Mouse (Mus musculus): ENCODE results near the gene Lrrc74b.

The Lrrc74b gene

DNA sequence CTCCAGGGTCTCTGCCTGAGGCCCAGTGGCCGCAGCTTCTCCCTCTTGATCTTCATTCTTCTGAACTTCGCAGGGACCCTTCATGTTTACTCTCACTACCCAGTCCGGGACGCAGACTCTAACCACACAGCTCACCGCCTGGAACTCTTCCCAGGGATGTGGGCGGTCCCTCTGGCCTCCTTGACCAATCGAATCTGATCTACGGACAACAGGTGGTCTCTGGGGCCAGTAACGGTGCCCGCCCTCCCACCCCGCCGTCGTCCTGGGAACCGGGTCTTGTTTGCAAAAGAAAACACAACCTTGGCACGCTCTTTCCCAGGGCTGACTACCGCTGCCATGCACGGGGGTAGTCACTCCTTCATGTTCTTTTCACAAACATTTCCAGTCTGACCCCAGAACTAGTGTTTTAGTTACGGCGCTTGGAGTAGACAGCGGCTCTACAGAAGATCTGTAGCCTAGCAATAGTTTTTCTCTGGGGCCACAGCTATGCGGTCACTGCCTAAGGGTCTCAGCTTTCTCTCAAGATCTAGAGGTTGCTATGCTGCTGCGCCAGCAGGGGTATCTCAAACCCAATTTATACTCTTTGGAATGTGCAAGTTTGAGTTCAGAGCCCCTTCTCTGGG, at the start of gene Lrrc74b:
Gene Lrrc74b, minus strand, starts transcription at position 120 of the 623 bp plus-strand sequence.
- peak; percentile 92 for DNase-seq (ENCODE audit: low spot score)

DNA sequence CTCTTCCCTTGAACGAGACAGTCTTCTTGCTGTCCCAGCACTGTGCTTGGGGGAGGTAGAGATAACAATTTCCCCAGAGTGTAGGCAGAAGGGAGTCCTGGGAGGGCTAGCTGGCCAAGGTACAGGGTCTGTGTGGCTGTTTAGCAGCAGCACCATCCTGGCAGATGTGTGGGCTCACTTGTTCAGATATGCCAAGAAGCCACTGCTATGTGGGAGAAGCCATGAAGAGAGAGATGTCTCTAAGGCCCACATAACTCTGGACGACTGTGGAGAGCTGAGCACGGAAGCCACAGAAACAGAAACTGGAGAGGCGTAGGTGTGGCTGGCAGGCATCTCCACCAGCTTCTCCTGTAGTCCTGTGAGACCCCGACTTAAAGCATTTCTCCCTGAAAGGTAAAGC, 44.6 kb upstream of the Lrrc74b start:
- DNase-seq (ENCODE audit: low spot score): no peak

DNA sequence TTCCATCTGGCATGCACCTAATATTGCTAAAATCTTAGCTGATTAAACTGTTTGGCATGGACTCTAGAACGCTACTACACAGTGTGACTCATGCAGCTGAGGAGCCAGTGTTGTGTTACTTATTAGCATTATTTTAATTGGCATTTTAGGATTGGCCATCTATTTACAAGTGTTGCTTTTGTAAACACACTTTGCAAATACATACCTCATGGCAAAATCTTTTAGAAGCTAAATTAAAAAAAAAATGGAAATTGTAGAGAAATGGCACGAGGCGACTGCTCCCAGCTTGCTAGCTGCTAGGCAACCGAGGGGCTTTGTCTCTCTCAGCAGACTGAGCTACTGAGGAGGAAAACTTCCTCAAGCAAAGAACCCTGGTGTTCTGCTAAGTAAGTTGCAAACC, 43.9 kb upstream of the Lrrc74b start:
- DNase-seq (ENCODE audit: low spot score): no peak

DNA sequence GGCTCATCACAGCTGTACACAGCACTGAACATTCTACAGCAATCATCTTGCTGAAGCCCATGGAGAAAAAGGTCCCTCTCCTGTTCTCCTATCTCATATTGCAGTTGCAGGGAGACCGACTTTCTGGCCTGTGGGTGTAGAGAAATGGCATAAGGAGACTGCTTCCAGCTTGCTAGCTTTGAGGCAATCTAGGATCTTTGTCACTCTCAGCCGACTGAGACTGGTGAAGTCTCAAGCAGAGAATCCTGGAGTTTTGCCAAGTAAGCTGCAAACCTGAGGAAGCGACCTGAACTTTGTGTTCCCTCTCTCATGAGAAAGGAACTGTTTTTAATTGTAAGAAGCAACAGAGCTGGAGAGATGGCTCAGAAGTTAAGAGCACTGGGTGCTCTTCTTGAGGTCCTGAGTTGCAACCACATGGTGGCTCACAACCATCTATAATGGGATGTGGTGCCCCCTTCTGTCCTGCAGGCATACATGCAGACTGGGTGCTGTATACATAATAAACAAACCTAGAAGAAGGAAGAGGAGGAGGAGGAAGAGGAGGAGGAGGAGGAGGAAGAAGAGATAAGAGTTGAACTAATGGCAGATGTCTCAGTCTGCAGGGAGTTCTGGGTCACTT, 40.0 kb upstream of the Lrrc74b start:
- DNase-seq (ENCODE audit: low spot score): no peak

DNA sequence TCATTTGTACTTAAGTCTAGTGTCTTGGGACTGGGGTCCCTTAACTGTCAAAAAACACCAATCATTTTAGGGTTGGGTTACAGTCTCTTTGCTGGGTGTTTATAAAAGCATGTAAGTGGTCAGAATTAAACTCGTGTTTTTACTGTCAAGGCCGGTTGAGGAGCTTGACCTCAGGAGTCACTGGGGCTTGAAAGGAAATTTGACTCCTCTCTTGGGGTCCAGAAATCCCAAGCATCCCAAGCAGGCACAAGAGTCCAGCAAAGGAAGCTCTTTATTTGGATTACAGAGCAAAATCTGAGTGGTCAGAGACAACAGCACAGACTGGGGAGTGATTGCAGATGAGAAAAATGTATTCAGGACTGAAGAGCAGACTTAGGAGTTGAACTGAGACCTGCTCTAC, 29.7 kb upstream of the Lrrc74b start:
- DNase-seq (ENCODE audit: low spot score): no peak

DNA sequence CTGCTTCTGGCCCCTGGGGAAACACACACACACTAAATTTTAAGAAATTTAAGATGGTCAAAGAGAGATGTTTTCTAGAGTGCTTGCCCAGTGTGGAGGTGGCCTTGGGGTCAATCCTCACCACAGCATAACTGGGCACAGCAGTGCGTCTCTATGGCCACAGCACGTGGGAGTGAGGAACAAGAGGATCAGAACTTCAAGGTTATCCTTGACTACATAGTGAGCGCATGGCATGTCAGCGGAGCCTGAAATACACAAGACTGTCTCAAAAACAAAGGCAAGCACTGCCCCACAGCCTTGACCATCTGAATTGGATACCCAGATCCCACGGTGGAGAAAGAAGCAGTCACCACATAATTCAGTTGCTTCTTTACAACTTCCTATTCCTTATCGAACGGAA, 23.5 kb upstream of the Lrrc74b start:
- DNase-seq (ENCODE audit: low spot score): no peak

DNA sequence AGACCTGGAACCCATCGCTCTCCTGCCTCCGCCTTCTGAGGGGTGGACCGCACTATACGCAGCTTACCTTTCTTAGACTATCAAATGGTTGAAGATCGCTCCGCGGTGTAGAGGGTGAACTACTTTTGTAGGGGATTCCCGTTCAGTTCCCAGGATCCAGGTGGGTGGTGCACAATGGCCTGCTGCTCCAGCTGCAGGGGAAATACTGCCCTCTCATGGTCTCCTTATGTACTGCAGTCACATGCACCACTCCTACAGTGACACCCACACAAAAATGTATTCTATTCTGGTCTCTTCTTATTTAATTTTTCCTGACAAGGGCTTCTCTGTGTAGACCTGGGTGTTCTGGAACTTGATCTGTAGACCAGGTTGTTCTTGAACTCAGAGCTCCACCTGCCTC, 22.0 kb upstream of the Lrrc74b start, which contains the start of gene Slc7a4:
Gene Slc7a4, minus strand, starts transcription at position 151 of the 400 bp plus-strand sequence.
- no peak for DNase-seq (ENCODE audit: low spot score)

DNA sequence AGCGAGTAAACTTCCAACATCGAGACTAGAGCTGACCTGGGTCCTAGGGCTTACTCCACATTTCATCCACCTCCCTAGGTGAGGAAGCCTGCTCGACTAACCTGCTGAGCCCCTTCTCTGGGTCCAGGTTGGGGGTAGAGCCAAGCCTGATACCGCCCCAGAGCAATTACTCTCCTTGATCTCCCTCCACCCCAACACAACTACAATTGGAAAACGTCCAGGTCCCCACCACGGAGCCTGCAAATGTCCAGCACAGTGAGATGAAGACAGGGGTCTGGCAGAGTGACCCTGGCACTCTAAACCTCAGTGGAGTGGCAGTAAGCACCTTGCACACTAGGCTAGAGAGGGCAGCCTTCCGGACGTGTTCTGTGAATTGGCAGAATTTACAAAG, 15.8 kb upstream of the Lrrc74b start:
- DNase-seq (ENCODE audit: low spot score): no peak

DNA sequence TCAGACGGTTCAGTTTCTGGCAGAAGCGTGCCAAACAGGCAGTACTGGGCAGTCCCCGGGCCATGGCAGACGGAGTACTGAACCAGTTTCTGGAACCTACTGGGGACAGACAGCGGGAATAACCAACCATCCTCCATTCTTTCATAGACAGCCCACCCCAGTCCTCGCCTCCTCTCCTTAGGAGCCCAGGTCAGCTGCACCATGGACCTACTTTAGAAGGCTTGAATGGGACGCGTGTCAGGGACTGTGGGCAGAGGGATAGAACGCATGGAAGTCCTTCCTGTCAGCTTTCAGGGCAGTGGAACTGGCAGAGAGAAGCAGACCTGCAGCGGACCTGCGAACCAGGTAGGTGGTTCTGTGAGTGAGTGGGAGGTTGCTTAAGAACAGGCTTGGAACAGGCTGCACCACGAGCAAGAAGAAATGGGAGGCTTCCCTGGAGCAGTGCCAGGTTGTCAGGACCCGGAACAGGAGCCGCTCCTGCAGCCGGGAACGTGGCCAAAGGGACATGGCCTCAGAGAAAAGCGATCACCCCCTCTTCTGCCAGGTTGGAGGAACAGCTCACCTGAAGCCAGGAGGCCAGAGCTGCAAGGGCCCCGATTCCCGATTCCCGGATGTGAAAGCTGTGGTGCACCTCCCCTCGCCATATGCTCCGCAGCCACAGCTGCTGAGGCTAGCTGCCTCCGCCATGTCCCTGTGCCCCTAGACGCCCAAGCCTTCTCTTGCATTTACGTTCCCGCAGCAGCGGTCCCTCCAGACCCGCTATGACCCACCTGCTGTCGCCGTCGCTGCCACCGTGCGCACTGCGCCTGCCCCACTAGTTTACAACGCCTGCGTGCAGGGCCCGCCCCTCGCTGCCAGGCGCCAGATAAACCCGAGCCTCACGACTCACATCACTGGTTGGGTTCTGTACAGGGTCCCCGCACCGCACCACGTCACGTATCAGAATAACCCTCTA, 15.1 kb upstream of the Lrrc74b start:
- peak; percentile 43 for DNase-seq (ENCODE audit: low spot score)

DNA sequence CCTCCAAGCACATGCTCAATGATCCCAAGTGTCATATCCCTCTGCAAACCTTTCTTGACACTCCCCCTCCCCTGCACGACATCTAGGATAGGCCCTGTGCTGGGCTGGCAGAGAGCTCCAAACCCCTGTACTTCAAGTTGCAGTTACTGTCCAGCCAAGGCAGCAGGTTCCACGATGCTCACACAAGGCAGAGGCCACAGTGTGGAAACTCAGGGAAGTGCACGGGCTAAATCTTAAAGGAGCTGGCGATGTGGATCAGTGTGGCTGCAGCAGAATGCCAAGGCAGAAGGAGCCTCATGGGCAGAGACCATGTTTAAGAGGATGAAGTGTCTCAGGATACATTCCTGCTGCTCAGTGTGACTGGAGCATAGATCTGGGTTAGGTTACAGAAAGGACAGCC, 5.1 kb upstream of the Lrrc74b start:
- no peak for DNase-seq (ENCODE audit: low spot score)

DNA sequence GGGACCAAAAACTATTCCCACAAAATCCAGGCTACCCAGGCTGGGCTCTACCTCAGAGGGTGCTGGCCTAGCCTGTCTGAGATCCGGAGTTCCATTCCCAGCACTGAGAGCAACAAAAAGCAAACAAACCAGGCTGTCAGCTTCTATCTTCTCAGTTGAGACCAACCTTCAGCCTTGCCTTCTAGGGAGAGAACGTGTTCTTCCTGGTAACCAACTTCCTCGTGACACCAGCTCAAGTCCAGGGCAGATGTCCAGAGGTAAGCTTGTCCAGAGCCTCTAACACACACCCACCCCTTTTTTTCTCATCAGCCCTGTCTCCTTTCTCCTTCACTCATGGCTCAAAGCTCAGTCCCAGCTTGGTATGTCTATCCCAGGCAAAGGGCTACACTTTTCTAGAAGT, 3.7 kb upstream of the Lrrc74b start:
- DNase-seq (ENCODE audit: low spot score): no peak

DNA sequence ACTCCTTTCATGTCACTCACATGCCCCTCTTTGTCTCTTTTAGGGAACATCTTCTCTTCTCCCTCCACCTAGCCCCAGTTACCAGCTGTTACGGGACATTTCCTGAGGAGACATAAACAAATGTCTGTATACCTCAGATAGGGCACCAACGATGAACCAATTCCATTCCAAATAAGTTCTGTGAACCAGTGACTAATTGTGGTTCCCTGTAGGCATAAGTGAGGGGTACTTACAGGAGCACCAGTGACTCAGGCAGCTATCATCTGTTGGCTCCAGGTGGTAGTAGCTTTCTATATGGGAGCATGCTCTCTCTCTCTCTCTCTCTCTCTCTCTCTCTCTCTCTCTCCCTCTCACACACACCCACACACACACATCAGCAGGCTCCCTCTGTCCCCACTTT, 3.2 kb upstream of the Lrrc74b start:
- no peak for DNase-seq (ENCODE audit: low spot score)

DNA sequence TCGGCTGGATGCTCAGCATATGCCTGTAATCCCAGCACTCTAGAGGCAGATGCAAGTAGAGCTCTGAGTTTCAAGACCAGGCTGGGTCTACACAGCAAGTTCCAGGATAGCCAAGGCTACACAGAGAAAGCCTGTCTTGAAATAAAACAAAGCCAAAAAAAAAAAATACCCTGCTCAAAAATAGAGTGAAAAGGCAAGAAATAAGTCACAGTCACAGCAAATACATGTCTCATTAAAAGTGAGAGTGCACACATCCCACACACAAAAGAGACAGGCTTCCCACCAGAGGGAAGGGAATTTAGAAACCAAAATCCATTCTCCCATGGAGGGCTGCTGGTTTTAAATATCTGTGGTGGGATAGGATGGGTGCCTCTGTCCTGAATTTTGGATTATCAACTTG, 2.5 kb upstream of the Lrrc74b start:
- DNase-seq (ENCODE audit: low spot score): no peak

DNA sequence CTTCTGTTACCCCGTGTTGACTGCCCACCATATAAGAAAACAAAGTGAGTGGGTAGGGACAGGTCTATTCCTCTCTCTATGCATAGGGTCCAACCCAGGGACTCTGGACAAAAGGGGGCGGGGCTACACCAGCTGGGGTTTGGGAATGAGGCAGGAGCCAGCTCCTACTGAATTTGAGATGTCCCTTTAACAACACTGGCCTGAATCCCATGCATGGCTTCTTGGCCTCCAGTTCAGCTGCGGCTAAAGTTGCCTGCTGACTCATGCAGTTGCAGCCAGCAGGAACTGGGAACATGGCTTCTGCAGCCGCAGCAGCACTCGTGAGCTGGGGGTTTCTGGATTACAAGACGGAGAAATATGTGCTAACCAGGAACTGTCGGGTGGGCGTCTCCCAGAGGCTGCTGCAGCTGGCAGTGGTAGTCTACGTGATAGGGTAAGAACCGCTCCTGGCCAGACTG, 733 bp upstream of the Lrrc74b start, which contains the start of gene P2rx6:
Gene P2rx6, plus strand, starts transcription at position 135 of the 458 bp plus-strand sequence.
- DNase-seq (ENCODE audit: low spot score): peak; percentile 79

DNA sequence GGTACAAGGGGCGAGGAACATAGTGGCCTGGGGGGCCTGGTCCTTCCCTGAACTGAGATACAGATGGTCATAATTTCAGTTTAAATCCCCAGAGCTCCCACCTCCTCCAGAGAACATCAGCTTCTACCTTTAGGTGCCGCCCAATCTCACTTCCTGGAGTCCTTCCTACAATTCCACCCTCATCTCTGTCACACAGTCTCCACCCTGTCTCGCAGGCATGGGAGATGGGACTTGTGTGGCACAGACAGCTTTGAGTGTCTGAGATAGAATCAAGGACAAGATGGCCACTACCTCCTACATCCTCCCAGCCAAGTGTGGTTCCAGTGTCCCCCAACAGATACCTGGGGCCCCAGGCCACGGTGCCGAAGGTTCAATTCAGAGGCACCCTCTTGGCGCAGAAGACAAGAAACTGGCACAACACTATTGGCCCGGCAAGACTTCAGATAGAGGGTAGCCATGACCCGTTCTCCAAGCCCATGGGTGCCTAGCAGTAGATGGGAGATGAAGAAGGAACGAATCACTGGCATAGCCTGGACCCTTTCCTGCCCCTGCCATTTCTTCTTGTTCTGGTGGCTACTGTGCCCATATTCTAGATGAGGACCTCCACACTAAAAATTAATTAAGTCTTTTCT, 1.5 kb downstream of the Lrrc74b start:
- DNase-seq (ENCODE audit: low spot score): no peak

DNA sequence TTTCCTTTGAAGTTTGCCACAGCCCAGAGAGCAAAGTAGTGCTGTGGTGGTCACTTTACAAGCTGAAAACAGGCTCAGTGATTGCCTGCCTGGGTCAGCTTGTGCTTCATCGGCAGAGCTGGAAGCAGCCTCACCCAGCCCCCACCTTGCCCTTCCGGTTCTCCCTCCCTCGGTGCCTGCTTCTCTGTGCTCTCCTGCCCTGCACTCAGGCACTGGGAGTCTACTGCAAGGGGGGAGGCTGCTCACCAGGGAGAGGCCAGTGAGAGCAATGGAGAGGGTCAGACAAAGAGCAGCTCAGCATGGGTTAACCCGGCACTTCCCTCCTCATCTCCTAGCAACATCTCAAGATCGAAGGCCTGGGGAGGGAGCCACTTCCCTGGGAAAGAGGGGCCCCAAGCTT, 2.2 kb downstream of the Lrrc74b start:
- no peak for DNase-seq (ENCODE audit: low spot score)

DNA sequence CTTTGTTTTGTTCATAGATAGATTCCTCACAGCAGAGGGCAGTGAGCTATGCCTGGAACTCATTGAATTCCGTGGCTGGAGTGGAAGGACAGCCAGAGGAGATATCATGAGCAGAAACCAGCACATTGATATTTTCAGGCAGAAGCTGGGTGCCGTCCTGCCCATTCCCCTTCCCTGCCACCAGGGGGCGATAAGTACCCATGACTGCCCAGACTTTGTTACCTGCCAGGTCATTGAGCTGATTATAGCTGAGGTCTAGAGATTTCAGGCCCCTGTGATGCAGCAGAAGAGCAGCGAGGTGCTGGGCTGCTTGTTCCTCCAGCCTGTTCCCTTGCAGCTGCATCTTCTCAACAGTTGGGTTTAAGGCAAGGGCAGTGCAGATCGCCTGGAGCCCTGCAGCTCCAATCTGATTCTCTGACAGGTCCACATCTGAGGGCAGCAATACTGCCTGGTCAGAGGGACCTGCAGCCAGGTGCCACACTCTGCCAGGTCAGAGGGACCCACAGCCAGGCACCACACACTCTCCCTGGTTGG, 3.0 kb downstream of the Lrrc74b start:
- DNase-seq (ENCODE audit: low spot score): peak; percentile 74

DNA sequence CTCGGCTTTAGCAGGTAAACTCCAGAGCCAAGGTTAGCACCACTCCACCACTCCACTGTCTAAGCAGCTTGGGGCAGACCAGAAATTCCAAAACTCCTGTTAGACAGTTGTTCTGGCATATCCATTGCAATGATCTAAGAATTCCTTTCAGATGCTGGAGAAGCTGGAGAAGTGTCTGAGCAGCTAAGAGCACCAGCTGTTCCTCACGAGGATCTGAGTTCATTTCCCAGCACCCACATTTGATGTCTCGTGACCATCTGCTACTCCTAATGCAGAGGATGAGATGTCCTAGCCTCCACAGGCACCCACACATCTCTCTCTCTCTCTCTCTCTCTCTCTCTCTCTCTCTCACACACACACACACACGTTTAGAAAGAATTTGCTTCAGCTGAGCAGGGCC, 4.1 kb downstream of the Lrrc74b start:
- DNase-seq (ENCODE audit: low spot score): no peak

DNA sequence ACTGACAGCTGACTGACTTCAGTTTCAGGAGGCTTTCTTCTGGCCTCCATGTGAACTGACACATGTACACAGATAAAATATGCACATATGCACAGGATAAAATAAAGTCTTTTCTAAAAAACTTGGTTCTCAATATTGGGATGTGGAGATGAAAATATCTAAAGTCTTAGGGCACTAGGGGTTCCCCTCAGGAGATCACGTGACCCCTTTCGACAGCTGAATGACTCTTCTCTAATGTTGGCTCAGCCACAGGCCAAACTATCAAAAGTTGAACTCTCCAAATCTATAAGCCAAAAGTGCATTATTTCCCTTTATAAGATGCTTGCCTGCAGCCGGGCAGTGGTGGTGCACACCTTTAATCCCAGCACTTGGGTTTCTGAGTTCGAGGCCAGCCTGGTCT, 4.9 kb downstream of the Lrrc74b start:
- no peak for DNase-seq (ENCODE audit: low spot score)

DNA sequence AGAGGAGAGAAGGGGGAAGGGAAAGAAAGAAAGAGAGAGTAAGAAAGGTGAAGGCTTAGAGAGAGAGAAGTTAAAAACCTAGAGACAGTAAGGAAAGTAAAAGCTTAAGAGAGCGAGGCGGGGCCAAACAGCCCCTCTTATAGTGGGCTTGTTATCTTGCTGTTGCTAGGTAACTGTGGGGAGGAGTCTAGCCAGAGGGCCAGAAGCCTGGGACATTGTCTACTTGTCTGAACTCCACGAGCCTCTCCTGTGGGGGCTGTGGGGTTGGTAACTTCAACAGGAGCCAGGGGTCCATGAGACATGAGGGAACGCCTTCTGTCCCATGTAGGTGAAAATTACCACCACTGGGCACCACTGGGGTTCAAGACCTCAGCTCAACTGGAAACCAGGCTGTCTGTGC, 6.3 kb downstream of the Lrrc74b start:
- DNase-seq (ENCODE audit: low spot score): peak; percentile 70

DNA sequence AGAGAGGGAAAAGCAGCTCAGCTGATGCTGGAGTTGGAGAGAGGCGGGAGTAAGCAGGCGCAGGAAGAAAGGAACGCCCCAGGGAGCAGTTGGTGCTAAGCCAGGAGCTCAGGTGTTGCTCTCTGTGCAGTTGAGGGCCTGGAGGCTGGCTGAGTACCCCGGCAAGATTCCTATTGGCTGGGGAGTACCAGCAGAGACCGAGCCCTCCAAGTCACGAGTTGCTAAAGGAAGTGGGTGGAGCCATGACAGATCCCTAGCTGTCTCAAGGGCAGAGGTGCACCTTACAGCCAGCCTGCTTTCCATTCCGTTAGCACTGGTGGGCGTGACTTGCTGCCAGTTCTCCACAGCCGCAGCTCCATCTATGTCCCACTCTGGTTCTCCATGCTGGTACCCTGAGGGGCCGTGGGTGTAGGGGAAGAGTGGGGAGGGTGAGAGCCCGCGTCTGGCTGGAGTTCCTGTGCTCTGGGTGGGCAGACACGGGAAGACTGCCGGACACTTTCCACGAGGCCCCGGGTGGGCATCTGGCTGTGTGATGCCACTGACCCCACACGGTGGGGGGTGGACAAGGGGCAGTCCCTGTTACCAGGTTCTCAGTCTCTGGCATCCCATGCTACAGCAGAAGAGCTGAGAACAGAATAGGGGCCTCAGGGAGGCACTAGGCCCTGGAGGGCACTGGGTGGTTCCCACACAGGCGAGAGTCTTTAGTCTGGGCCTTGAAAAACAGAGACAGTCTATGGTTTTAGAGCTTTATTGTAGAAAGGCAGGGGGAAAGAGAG, 6.9 kb downstream of the Lrrc74b start:
- peak; percentile 92 for DNase-seq (ENCODE audit: low spot score)

Measured in MN1 (cell line).